Mouse (Mus musculus) neural tube, embryonic 14.5 days (tissue): ENCODE data around the gene Arpc5l. TPM values are rescaled to one million over a fixed set of nuclear protein-coding genes. Genes with fewer than 3 reads are reported as not detected.

Experiments
- ATAC-seq: fragments of 200-750 bp; cut with Nextera tagmentation; 2 replicates; pipeline ENCODE4 v1.8.0; 2017; ENCODE audit warnings: low read depth, mild to moderate bottlenecking, moderate TSS enrichment, moderate library complexity
- H3K27ac ChIP-seq: fragments of 300-500 bp; sonication (generic); 2 replicates; pipeline ENCODE4 v1.5.1; 2014; ENCODE audit warnings: low read depth, mild to moderate bottlenecking, control low read depth, low read length, moderate library complexity, mixed read lengths
- H3K27me3 ChIP-seq: fragments of 300-500 bp; sonication (generic); 2 replicates; pipeline ENCODE4 v1.6.1; 2014; ENCODE audit warnings: low read length; ENCODE audit not compliant: control insufficient read depth, insufficient read depth
- H3K36me3 ChIP-seq: fragments of 300-500 bp; sonication (generic); 2 replicates; pipeline ENCODE4 v1.6.1; 2014; ENCODE audit warnings: low read length, mixed read lengths; ENCODE audit not compliant: control insufficient read depth, insufficient read depth
- H3K4me1 ChIP-seq: fragments of 300-500 bp; sonication (generic); 2 replicates; pipeline ENCODE4 v1.6.1; 2014; ENCODE audit warnings: low read length; ENCODE audit not compliant: control insufficient read depth, insufficient read depth
- H3K4me2 ChIP-seq: fragments of 300-500 bp; sonication (generic); 2 replicates; pipeline ENCODE4 v1.6.1; 2014; ENCODE audit warnings: mild to moderate bottlenecking, low read depth, low read length, control low read depth
- H3K4me3 ChIP-seq: fragments of 300-500 bp; sonication (generic); 2 replicates; pipeline ENCODE4 v1.5.1; 2014; ENCODE audit warnings: low read depth, low read length, control low read depth, mixed read lengths
- H3K9ac ChIP-seq: fragments of 300-500 bp; sonication (generic); replicated peaks from 2 replicates; pipeline ENCODE4 v1.6.1; 2014; ENCODE audit warnings: low read depth, mild to moderate bottlenecking, control low read depth, low read length, mixed read lengths
- H3K9me3 ChIP-seq: fragments of 300-500 bp; sonication (generic); 2 replicates; pipeline ENCODE4 v1.6.1; 2016; ENCODE audit warnings: low read length; ENCODE audit not compliant: control insufficient read depth
- WGBS: fragments of 180-500 bp; shearing (Covaris S2); extraction: QIAGEN DNeasy Blood & Tissue Kit; methylation state at CpG from one replicate; pipeline ENCODE4 v1.1.7; 2014; 5-methylcytosine and 5-hydroxymethylcytosine counted together
- polyA plus RNA-seq: library from polyadenylated mRNA; unstranded; fragments of >200 nt; fragmentation: Nextera tagmentation; extraction: Ambion mirVana; gene quantifications from 2 replicates; pipeline ENCODE4 v1.2.1, GENCODE M21; 2014

Gene Arpc5l
- polyA plus RNA-seq = 145 and 147 TPM in 2 replicates

DNA sequence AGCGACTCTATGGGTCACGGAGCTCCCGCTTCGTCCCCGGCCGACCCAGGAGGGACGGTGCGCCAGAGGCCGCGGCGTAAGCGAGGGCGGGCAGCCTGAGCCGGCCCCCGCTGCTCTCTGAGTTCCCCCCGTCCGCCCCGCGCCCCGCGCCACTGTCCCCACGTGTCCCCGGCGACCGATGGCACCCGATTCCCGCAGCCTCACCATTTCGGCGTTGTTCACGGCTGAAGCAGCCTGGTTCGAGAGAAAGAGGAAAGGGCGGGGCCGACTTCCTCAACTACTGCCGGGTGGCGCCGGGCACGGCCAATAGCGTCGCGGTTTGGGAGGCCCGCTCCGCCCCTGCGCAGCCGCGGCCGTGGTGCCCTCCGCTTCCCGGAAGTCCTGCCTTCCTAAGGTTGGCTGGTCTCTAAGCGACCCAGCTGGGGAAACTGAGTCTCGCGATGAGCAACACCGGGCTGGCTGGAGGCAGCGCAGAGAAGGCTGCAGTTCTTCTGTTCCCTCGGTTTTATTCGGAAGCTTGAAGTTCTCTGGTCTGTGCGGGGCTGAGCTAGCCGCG lies at the start of gene Arpc5l:
Arpc5l (plus strand) TSS at position 469 of the 556 bp plus-strand sequence.
- WGBS = 1% methylated on average over 54 of the region's 58 CpGs
- Histone ChIP-seq H3K4me2 (peak within 1 kb of the TSS; percentile 92), H3K27me3 (no peaks in the 10 kb centered on the region), H3K9me3 (no peaks in the 10 kb centered on the region), H3K4me1 (peaks cover 38% of the 10 kb centered on the region), H3K27ac (peak within 1 kb of the TSS; percentile 87), H3K36me3 (peaks cover 26% of the 10 kb centered on the region), H3K9ac (peak within 1 kb of the TSS; percentile 80), H3K4me3 (peak within 1 kb of the TSS; percentile 48)
- ATAC-seq = peak; percentile 89

DNA sequence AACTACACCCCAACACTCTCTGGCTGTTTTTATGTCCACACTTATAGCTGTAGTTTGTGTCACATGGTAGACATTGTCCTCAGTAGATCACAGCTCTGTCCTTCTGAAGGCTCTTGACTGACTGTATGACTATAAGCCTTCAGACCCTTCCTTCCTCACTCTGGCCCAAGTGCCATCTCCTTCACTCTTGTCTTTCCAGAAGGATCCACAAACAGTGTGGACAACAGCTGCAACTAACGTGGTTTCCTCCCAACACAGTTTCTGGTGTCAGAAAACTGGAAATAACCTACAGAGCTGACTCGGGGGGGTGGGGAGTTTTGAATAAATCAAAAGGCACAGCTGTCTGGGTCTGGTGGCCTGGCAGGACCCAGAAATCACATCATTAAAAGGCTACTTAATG lies 49.1 kb upstream of the Arpc5l start:
- H3K4me3 ChIP-seq = no peak overlapping the region
- WGBS = 69% methylated on average over 2 of the region's 2 CpGs
- H3K4me2 ChIP-seq = no peak overlapping the region
- no peaks in the 10 kb centered on the region for H3K36me3 ChIP-seq
- ATAC-seq = no peak
- no peaks in the 10 kb centered on the region for H3K27me3 ChIP-seq
- H3K27ac ChIP-seq = no peak overlapping the region
- no peaks in the 10 kb centered on the region for H3K9me3 ChIP-seq
- H3K4me1 ChIP-seq = no peaks in the 10 kb centered on the region
- H3K9ac ChIP-seq = no peak overlapping the region

GRCm38 (mm10) chr2:38957671-38958223 lies 47.4 kb upstream of the Arpc5l start:
- no peak overlapping the region for H3K4me2 ChIP-seq
- H3K4me3 ChIP-seq = no peak overlapping the region
- H3K9me3 ChIP-seq = no peaks in the 10 kb centered on the region
- H3K27ac ChIP-seq = no peak overlapping the region
- no peak for ATAC-seq
- H3K4me1 ChIP-seq = no peaks in the 10 kb centered on the region
- no peak overlapping the region for H3K9ac ChIP-seq
- H3K36me3 ChIP-seq = no peaks in the 10 kb centered on the region
- no peaks in the 10 kb centered on the region for H3K27me3 ChIP-seq
- 89% methylated on average over 5 of the region's 5 CpGs for WGBS

- Histone ChIP-seq H3K9ac (no peak overlapping the region), H3K27ac (no peak overlapping the region), H3K4me3 (no peak overlapping the region), H3K9me3 (no peaks in the 10 kb centered on the region), H3K36me3 (no peaks in the 10 kb centered on the region), H3K4me2 (no peak overlapping the region), H3K4me1 (no peaks in the 10 kb centered on the region), H3K27me3 (no peaks in the 10 kb centered on the region)
- ATAC-seq = peak; percentile 81; the same call in 1 of the 2 replicates
- WGBS = 26% methylated on average over 4 of the region's 4 CpGs
Observed at GRCm38 (mm10) chr2:38964198-38964597, 41.0 kb upstream of the Arpc5l start.

- Histone ChIP-seq H3K4me1 (no peaks in the 10 kb centered on the region), H3K27me3 (no peaks in the 10 kb centered on the region), H3K9ac (no peak overlapping the region), H3K4me2 (no peak overlapping the region), H3K36me3 (no peaks in the 10 kb centered on the region), H3K4me3 (no peak overlapping the region), H3K27ac (no peak overlapping the region), H3K9me3 (no peaks in the 10 kb centered on the region)
- ATAC-seq = no peak
- 100% methylated on average over 2 of the region's 2 CpGs for WGBS
Observed at GRCm38 (mm10) chr2:38969650-38970049, 35.5 kb upstream of the Arpc5l start.

DNA sequence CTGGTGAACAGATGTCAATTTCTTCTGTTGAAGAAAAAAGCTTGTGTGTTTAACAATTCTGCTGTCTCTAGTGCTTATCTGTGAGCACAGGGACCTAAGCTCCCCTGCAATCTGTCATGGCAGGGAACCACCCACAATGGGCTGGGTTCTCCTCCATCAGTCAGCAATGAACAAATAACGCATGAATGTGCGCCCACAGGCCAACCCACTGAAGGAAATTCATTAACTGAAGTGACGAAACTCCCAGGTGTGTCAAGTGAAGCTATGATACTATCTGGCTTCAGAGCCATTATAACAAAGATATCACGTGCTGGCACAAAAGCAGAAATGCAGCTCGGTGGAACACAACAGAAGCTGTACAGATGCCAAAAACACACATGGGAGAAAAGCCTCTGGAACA lies 35.1 kb upstream of the Arpc5l start:
- H3K27me3 ChIP-seq = no peaks in the 10 kb centered on the region
- H3K4me1 ChIP-seq = no peaks in the 10 kb centered on the region
- H3K9me3 ChIP-seq = no peaks in the 10 kb centered on the region
- ATAC-seq = no peak
- 88% methylated on average over 5 of the region's 5 CpGs for WGBS
- H3K9ac ChIP-seq = no peak overlapping the region
- no peak overlapping the region for H3K4me2 ChIP-seq
- no peak overlapping the region for H3K4me3 ChIP-seq
- no peak overlapping the region for H3K27ac ChIP-seq
- no peaks in the 10 kb centered on the region for H3K36me3 ChIP-seq

- 31% methylated on average over 2 of the region's 2 CpGs for WGBS
Observed at GRCm38 (mm10) chr2:38973223-38973622, 31.9 kb upstream of the Arpc5l start.

DNA sequence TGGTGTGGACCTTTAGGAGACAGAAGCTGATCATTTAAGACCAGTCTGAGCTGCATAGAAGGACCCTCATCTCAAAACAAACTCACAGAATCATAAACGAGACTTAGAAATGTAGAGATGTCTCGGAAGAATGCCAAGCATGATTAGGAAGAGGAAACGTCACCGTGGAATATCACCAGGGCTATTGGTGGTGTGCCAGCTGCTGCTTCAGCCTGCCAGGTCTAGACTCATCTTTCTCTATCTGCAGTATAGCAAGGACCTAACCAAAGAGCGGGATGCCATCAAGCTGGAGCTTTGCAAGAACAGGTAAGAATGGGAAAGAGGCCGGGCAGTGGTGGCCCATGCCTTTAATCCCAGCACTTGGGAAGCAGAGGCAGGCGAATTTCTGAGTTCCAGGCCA lies 31.4 kb upstream of the Arpc5l start:
- no peak overlapping the region for H3K9ac ChIP-seq
- H3K9me3 ChIP-seq = no peaks in the 10 kb centered on the region
- H3K27ac ChIP-seq = no peak overlapping the region
- H3K4me3 ChIP-seq = no peak overlapping the region
- H3K4me2 ChIP-seq = no peak overlapping the region
- no peaks in the 10 kb centered on the region for H3K4me1 ChIP-seq
- WGBS = 87% methylated on average over 7 of the region's 7 CpGs
- H3K36me3 ChIP-seq = no peaks in the 10 kb centered on the region
- no peaks in the 10 kb centered on the region for H3K27me3 ChIP-seq
- ATAC-seq = no peak

More at GRCm38 (mm10) chr2:38973223-38973622, 31.9 kb upstream of the Arpc5l start:
- Histone ChIP-seq H3K27me3 (no peaks in the 10 kb centered on the region), H3K36me3 (no peaks in the 10 kb centered on the region), H3K4me3 (no peak overlapping the region), H3K4me2 (no peak overlapping the region), H3K27ac (no peak overlapping the region), H3K9ac (no peak overlapping the region), H3K9me3 (no peaks in the 10 kb centered on the region), H3K4me1 (no peaks in the 10 kb centered on the region)
- ATAC-seq = no peak

DNA sequence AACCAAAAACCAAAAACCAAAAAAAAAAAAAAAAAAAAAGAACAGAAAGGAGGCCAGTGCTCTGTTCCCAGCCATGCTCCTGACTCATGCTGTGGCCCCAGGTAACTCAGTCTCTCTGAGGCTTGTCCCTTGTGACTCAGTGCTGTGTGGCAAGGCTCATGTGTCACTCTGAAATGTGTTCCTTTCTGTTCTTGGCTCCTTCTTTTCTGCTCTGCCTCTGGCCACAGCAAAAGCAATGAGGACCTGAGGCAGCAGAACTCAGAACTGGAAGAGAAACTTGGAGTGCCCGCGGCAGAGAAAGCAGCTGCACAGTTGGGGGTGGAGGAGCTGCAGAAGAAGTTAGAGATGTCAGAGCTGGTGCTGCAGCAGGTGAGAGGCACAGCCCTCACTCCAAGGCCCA lies 31.0 kb upstream of the Arpc5l start:
- Histone ChIP-seq H3K36me3 (no peaks in the 10 kb centered on the region), H3K9me3 (no peaks in the 10 kb centered on the region), H3K4me1 (no peaks in the 10 kb centered on the region), H3K9ac (no peak overlapping the region), H3K4me3 (no peak overlapping the region), H3K4me2 (no peak overlapping the region), H3K27me3 (no peaks in the 10 kb centered on the region), H3K27ac (no peak overlapping the region)
- no peak for ATAC-seq
- 43% methylated on average over 2 of the region's 2 CpGs for WGBS
